Mouse (Mus musculus) gastrocnemius, adult 18-20 months (tissue): ENCODE results near the gene Usp3. TPM values are rescaled to one million over a fixed set of nuclear protein-coding genes. Genes with fewer than 3 reads are reported as not detected.

ENCODE experiments used
- DNase-seq: peaks from one replicate; pipeline ENCODE4 v3.0.0; 2021; ENCODE audit warnings: low spot score
- total RNA-seq, 2 experiments: library from RNA; stranded (reverse); gene quantifications; 2 replicates each; pipeline ENCODE4 v1.2.3; 2021

The Usp3 gene
- total RNA-seq, 2 experiments from 2014 or later = 10.1 to 11.0 TPM

GRCm38 (mm10) chr9:66604349-66605206, 11.6 kb upstream of the Usp3 start:
- DNase-seq = no peak

- DNase-seq = no peak
These were observed 11.0 kb upstream of the Usp3 start for GRCm38 (mm10) chr9:66603907-66604306.

DNA sequence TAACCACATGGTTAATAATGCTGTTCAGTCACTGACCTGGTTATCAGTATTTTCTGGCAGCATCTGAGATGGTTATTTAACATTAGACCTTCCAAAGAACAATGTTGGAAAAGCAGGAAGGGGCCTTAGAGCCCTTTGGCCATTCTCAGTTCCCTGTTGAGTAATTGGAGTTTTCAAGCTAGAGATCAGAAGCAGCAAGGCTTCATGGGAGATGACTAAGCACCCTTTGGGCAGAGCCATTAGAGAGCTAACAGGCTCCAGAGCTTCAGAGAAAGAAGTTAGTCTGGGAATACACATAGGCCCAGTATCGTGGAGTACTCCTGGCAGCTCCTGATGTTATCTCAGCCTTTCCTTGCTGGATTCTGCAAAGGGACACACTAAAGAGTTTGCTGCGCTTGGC, 8.1 kb upstream of the Usp3 start:
- DNase-seq = peak; percentile 30

GRCm38 (mm10) chr9:66600551-66600950, 7.6 kb upstream of the Usp3 start:
- no peak for DNase-seq

GRCm38 (mm10) chr9:66599577-66599976, 6.6 kb upstream of the Usp3 start:
- peak; percentile 56 for DNase-seq

- no peak for DNase-seq
These were observed 5.7 kb upstream of the Usp3 start for GRCm38 (mm10) chr9:66598636-66599035.

GRCm38 (mm10) chr9:66597480-66598215, 4.7 kb upstream of the Usp3 start:
- no peak for DNase-seq

DNA sequence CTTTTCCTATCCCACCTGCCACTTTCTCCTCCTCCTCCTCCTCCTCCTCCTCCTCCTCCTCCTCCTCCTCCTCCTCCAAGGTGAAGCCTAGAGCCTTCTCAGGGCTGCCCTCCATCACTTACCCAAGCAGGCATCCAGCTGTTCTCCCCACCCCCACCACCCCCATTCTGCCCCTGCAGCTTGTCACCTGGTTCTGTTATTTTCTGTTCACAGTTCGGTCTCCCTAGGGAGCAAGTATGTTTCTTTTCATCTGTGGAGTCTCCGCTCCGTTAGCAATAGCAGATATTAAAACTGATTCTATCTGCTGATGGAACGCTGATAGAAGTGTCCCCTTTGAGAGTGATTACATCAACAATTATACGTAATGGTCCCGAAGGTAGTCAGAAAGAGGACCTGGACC, 4.1 kb upstream of the Usp3 start:
- DNase-seq = no peak

DNA sequence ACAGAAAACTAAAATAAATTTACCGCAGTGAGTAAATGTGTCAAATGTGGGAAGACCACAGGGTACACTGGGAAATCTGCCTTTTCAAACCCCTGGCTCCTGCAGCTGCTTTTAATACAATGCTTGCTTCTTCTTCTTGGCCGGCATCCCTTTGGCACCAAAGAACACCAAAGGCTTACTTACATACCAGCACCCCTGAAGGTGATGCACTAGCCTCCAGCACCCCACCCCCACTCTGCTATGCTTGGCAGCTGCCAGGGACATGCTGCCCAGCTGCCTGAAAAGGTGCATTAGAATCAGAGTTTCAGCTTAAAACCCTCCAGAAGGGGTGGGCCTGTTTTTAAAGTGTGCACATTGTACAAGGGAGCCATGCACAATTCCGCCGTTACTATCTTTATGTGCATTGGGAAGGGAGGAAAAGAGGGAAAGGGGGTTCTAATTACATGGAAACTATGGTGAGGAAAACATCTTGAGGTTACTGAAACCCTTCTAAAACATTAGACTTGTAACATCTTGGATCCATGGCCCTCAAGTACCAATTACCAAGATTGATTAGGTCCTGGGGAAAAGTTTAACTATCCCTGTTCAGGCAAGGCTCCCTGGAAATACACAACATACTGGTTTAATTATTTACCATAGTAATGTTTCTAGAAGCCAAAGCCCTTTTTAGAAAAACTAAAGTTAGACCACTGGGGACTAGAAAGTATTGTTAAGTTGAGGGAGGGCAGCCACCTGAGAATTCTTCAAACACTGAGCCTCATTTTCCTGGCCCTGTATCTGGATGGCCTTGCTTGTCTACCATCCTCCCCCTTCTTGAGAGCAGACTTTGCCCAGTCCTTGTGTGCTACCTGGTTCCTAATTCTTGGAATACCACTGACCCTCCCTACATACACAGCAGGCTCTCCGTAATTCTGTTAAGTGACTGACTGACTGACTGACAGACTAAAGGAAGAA, 3.1 kb upstream of the Usp3 start:
- no peak for DNase-seq

DNA sequence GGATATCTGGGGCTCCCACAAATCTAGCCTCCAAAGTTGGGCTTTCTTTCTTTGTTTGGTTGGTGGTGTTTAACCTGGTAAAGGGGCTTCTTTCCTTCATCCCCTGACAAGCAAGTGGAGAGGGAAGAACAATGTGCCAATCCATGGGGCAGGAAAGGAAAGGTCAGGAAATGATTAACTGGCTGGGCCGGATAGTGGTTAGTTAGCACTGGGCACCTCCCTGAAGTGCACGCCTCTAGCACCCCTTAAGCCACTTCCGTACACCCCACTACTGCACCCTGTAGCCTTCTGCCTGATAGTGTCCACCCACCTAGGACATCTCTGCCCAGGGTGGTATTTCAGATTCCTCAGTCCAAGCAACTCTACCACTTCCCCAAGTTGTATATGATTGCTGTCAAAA, 1.1 kb upstream of the Usp3 start:
- DNase-seq = no peak

DNA sequence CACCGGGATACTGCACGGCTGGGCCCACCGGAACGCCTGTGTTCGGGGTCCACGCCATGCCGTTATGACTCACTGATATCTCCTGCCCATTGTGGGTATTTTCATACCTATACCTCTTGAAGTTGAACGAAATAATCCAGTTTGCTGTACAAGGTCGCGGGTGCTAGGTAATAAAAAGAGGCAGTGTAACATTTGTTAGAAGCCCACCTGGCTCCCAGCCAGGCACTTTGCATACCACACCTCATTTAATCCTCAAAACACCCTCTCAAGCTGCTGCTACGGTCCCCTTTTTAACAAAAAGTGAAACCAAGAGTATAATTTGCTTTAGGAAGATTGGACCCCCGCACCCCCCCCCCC, 649 bp upstream of the Usp3 start:
- no peak for DNase-seq

DNA sequence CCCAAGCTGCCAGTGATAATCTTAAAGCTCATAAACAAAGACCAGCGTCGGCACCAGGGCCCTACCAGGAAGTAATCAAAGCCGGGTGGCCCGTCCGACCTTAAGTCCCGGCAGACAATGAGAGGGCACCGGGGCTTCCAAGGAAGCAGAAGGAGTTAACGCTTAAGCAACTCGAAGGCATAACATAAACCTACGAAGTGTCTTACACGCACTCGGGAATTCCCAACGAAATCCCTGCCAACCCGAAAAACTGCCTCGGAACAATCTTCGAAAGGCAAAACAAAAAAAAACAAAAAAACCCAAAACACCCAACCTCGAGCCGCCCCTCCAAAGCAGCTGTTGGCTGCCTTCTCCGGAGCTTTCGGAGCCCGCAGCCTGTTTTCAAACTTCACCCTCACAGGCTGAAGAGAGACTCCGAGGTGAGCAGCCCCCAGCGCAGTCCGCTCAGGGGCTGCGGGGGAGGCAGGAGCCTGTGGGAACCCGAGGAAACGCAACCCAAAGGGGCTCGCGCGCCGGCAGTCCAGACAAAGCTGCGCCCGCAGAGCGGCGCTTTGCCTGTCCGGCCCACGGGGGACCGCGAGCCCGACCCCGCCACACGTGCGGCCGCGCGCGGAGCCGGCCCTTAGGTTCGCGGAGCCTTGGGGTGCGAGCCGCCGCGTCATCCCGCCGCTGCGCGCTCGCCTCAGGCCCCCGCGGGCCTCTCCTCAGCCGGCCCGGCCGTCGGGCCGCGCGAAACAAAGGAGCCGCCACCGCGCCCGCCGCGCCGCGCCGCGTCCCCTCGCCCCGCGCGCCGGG, 894 bp downstream of the Usp3 start:
- DNase-seq = peak; percentile 16

- no peak for DNase-seq
These were observed 2.9 kb downstream of the Usp3 start for GRCm38 (mm10) chr9:66590051-66590450.

DNA sequence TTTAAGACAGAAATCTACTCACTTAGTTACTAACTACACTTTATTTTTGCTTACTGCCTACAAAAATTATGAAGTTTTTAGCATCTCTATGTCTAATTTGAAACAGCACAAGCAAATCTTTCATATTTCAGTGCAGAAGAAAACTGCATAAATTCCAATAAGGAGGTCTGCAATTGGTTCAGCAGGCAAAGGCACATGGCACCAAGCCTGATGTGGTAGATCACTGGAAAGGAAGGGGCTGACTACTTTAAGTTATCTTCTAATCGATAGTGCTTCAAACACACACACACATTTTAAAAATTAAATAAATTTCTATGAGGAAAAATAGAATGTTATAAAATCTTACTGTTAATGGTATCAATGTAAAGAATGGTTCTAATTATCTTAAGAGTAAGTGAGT, 5.9 kb downstream of the Usp3 start:
- no peak for DNase-seq

GRCm38 (mm10) chr9:66586533-66586932, 6.4 kb downstream of the Usp3 start:
- DNase-seq = no peak

DNA sequence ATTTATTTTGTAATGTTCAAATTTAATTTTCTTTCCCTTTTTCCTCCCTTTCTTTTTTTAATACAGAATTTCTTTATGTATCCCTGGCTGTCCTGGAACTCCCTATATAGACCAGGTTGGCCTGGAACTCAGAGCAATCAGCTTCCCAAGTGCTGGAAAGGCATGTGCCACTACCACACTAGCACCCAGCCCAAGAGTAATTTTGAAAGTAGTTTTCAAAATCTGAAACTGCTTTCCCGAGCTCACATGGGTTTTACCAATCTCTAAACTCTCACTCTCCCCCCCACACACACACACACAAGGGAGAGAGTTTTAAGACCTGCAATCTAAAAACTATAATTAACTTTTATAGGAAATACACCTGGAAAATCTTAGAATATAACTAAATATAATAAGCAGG, 7.8 kb downstream of the Usp3 start:
- no peak for DNase-seq

DNA sequence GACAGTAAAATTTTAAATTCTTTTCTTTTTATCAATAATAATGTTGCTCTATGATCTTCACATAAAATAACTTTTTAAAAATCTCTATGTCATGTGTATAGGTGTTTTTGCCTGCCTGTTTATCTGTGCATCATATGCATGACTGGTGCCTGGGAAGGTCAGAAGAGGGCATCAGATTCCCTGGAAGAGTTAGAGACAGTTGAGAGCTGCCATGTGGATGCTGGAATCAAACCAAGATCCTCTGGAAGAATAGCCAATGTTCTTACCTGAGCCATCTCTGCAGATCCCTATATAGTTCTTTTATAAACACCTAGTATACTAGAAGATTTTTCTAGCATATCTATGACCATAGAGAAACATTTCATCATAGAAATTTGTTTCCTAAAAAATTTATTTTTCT, 8.8 kb downstream of the Usp3 start:
- DNase-seq = no peak

GRCm38 (mm10) chr9:66583244-66583643, 9.7 kb downstream of the Usp3 start:
- no peak for DNase-seq

GRCm38 (mm10) chr9:66581694-66582093, 11.2 kb downstream of the Usp3 start:
- DNase-seq = no peak

DNA sequence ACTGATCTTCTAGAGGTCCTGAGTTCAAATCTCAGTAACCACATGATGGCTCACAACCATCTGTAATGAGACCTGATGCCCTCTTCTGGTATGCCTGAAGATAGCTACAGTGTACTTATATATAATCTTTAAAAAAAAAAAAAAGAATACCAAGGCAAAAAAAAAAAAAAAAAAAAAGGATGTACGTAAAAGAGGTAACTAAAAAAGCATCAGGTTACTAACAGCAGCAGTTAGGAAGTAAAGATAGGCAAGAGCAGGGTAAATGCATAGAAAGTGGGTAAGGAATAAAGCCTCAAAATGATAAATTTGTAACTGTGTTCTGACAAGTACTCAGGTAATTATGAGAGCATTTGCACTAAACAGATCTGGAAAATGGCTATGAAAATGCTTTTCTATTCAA, 12.2 kb downstream of the Usp3 start:
- no peak for DNase-seq

- no peak for DNase-seq
These were observed 17.1 kb downstream of the Usp3 start for GRCm38 (mm10) chr9:66575878-66576238.
